Mouse (Mus musculus) kidney, postnatal 25 days (tissue): ENCODE measurements around the gene 9430015G10Rik.

Source experiments
- DNase-seq, 2 experiments: peaks; one replicate each; pipeline ENCODE4 v3.0.0; 2021; ENCODE audit warnings: mixed read lengths in 2 of 2

Gene 9430015G10Rik

DNA sequence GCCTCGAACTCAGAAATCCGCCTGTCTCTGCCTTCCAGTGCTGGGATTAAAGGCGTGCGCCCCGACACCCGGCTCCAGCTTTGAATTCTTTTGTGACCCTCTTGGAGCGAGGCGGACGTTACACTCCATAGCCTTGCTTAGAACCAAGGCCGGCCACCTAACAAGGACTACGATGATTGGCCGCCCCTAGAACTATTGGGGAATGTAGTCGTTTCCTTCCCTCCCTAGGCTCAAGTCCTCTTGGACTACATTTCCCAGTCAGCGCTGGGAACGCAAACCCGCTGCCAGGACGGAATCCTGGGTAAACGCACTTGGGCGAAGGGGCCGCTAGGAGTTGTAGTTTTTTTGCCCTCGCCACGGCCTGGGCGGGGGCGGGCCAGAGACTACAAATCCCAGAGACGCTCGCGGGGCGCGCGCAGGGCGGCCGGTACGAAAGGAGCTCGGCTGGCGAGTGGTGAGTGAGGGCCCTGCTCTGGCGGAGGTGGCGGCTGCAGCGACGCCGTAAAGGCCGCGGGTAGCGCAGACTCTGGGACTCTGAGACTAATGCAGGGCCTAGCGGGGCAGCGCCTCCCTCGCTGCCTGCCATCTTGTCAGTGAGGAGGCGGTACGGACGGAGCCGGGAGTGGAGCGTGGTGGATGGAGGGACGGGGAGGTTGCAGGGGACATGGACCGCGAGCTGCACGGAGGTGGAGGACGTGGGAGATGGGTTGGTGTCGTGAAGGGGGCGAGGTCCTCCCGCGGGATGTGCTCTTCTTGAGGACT is at the start of gene 9430015G10Rik:
9430015G10Rik (plus strand) TSS at position 413 of the 762 bp plus-strand sequence.
- DNase-seq, result peak; percentile 96 to 99

DNA sequence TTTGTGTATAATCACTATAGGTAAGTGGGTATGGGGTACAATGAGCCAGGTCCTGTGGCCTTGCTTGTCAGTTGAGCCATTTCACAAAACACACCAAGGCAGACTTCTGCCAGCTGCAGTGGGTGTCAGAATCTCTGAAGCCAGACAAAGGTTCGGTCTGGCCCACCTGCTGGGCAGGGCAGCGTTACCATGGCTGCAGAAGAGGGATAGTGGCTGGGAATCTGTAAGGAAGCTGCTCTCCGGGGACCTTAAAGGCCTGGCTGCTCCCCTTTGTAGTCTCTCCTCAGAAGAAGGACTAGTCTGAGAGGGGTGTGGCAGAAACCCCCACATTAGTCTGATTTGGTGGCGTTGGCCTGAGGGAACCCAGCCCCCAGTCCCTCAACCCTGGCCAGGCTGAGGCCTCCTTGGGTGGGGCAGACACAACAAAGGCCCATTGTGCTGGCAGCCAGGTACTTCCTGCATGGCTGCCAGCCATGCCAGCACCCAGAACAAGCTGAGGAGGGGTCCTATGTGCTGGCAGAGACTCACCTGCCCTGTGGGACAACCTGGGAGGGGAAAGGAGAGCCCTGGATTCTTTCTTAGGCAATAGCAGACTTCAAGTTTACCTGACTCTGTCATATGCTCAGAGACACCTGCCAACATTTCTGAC is 45.8 kb upstream of the 9430015G10Rik start:
- DNase-seq, result no peak

DNA sequence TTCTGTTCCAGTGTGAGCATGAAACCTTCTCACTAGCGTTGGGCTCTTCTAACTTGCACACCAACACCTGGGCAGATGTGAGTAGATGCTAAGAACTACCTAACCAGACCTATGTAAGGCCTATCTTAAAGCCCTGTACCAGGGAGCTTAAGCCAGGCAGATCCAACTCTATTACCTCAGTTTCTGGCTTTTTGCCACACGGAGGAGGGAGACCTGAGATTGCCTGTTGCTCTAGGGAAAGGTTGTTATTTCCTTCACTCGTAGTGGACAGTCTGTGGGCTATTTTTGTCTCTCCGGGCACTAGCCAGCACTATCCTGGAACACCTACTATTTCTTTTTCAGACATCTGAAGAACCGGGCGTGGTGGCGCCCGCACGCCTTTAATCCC is 45.3 kb upstream of the 9430015G10Rik start:
- peak in 1 of 2 experiments; percentile 62 for DNase-seq

DNA sequence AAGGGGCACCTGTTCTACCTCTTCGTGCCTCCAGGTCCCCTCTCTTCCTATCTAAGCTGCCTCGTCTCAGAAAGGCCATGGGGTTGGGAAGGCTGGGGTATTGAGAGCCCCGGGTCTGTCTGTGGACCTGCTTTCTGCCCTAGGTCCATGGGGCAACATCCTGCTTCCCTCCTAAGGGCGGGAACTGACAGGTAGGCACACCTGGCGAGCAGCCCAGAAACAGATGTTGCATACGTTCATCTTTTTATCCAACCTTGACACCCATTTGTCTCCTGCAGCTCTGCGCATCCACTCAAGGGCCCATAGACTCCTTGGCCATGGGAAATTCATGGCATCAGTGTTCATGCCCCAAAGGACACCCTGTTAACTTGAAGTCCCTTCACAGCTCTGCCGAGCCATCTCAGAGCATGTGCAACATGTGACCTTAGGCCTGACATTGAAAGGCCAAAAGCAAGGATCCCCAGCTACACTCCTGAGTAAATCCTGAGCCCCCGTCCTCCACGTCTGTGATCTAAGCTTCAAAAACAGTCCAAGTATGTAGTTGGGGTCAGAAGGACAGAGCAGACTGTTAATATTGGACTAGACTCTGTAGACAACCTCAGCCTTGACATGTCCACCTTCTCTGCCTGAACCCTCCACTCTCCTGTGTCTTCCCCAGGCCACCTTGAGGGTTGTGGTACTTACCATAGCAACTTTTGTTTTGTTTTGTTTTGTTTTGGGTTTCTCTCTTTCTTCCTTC is 44.5 kb upstream of the 9430015G10Rik start:
- DNase-seq, result peak; percentile 63 to 76

DNA sequence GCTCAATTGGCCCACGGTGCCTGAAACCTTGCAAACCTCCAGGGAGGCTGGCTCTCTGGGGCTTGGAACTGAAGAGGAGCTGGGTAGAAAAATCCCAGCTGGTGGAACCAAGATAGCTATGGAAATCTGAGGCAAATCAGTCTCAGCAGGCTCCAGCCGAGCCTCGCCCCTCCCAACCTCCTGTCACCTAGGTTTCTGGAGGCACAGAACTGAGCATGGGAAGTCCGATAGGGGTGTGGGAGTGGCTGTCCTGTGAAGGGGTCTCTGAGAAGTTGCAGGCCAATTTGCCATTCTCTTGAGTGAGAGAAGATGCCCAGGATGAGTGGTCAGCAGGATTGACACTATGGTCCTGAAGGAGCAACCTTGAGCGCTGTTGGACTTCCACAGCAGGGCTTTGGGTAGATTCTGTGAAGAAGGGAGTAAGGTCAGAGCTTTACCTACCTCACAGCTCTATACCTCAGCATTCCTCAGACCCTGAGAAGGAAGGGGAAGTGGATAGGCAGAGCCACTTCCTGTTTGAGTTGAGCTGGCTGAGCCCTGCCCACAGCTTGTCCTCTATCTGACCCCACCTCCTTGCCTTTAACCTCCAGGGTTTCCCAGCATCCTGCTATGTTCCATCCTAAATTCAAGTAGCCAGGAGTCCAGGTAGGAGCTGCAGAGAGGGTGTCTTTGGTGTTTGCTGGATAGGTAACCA is 42.4 kb upstream of the 9430015G10Rik start:
- DNase-seq, result no peak

DNA sequence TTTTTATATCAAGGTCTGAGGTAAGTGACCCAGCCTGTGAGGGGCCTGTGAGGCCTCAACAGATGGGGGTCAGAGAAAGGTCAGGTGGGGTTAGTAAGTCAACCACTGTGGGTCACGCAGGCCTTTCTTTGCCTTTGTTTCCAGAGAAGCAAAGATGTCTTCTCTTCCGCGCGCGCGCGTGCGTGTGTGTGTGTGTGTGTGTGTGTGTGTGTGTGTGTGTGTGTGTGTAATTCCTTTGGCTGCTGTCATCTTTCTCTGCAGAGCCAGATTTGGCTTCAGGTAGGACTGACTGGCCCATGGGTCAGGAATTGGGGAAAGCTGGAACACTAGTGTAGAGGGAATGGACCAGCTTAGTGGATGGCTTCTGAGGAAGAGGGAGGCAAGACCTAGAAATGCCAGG is 40.1 kb upstream of the 9430015G10Rik start:
- DNase-seq, result no peak

DNA sequence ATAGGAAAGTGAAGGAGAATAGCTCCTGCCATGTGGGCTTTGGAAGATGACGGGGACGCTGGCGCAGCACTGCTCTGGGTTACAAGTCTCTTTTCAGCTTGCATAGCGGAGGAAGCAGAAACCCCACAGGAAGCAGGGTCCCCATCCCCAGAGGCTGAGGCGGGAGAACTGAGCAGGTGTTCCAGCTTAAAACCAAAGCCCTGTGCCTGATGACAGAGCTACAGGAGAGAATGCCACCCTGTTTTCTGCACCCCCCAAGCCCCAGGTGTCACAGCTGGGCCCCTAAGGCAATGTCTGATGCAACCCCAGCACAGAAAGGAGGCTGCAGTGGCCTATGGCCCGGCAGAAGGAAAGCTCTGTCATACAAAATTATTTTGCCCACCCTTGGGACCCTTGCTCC is 39.5 kb upstream of the 9430015G10Rik start:
- DNase-seq, result no peak

DNA sequence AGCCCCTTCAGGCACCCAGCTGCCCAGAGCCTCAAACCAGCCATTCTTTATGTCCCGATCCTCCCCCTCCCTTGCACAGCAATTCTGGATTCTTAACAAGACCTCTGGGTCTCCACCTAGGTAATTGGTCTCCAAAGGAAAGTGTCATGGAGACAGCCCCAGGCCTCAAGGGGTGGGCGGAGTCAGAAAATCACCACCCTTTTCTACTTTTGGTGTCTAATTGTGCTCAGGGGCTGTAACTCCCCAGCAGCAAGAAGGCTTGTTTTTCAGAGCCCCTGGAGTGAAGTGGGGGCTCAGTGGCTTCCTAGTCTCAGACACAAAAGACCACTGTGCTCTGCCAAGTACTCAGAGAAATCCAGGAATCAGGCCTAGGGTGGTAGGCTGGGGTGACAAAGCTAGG is 39.1 kb upstream of the 9430015G10Rik start:
- DNase-seq, result no peak

DNA sequence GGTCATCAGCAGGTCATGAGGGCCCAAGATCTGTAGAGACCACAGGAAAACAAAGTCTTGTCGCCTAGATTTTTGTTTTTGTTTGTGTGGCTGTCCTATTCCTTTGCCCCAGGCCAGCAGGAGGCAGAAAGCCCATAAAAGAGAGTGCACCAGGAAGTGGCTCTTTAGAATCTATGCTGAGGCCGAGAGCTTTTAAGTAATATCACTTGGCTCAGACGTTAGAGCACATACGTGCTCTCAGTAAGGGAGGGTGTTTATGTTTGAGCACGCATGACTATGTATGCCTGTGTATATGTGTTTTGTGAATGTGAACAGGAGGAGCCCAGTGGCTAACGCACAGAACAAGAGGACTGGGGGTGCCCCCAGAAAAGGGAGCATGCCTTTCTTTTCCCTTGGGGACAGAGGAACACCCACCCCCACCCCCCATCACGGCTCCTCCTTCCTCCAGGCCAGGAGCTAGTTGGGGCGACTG is 32.8 kb upstream of the 9430015G10Rik start:
- no peak for DNase-seq

DNA sequence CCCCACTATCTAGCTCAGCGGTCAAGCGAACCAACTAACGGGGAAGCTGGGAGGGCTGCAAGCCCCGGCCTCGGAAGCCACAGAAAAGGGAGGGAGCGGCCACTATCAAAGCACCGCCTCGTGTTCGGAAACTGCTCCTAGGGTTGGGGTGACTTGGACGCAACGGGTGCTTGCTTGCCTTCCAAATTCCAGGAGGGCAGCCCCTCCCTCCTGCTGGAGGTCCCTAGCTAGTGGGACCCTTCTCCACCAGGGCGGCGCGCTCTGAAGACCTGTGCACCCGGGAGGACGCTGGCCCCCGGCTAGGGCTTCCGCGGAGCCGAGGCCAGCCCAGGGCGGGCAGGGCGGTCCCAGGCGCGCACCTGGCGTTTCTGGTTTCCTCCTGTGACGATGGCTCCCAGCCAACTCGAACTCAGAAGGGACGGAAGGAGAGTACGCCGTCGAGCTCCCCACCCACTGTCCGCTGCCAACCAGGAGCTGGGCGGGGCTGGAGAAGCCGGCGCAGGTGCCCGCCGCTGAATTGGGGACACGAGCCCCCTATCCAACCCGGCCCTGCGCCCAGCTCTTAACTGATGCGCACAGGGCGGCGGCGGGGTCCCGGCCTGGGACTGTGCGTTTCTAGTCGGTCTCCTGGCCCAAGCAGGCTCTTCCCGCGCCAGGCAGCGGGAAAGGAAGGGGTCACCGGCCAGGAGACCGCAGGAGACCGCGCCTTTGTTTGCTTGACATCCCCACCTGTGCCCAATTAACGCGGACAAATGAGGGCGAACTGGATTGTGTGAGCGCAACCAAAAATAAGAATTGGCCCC is 32.1 kb upstream of the 9430015G10Rik start:
- DNase-seq, result peak; percentile 88 to 93

DNA sequence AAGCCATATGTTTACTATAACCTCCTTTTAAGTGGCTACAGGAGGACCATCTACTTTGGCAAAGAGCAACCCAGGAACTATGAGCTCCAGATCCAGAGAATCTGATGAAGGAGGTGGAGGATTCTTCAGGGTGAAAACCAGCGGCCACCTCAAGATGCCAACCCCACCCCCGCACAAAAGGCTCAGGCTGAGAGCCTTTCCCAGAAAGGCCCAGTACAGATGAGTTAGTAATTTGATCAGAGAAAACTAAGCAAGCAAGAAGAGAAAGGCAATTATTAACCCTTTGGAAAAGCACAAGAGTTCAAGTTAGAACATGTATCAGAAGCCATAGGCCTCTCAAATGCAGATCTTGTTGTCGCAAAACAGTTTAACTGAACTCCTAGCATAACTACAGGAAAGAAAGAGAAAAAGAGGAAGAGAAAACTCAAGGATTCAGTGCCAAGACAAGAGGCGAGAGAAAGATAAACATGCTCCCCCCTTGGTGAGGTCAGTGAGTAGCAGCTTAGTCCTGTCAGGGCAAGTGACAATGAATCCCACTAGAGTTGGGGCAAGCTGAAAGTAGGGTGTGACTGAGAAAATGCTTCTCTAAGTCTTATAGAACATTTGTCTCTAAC is 27.1 kb upstream of the 9430015G10Rik start:
- DNase-seq, result peak; percentile 48 to 78

DNA sequence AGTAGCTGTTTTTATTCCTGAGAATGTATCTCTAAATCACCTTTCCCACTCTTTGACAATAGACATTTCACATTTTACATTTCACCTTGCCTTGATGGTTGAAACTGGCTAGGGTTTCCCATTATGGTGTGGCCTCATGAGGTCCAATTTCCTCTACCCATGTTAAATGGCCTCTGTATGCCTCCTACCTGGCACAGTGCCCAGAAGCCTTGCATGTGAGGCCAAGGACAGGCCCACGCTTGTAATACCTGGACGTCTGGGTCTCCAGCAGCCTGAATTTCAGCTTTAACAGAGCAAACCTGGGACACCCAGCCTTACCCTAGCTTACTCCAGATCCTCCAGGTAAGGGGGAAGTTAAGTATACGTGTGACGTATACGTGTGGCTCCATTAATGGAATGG is 26.4 kb upstream of the 9430015G10Rik start:
- peak; percentile 96 for DNase-seq

DNA sequence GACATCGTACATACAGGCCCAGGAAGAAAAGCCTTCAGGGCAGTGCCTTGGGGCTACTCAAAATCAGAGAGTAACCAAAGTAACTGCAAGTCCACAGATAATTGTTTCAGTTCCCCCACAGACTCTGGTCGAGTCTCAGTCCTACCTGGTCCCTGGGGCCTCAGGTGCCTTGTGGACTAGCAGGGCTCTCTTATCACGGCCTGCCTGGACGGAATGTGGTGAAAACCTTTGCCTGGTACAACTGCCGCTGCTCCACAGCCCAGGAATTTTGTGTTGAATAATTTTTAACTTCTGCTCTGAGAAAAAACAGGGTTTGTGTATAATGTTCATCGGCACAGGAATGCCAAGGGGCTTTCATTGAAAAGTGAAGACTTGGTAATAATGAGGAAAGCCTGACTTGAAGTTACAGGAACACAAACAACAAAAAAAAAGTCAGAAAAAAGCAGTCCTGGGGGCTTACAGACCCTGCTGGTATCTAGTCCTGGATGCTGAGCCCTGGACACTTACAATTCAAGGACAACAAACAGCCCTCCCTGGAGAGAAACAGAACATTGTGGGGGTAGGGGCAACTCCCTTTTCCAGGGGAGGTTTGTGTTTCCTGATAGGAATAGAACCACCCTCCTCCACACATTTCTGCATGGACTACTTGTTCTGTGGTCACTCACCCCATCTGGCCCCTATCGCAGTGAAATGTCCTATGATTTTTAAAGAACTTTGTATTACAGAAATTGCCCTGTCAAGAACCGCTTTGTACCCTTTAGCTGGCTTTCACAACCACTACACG is 25.5 kb upstream of the 9430015G10Rik start:
- peak; percentile 72 to 85 for DNase-seq

DNA sequence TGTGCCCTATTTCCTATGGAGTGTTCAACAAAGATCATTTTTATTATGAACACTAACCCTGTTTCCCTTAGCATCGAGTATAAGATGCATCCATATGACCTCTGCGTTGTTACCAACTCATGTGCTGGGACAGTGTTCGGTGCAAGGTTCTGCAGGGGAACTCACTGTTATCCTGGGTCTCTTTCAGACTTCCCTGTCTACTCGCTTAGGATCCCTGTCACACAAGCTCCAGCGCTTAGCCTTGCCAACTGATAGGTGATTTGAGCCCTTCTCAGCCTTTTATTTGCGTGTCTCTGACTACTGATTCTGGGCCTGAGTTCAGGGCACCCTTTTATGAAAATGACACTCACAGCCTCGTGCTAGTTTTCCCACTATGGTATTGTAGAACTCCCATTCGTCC is 24.5 kb upstream of the 9430015G10Rik start:
- DNase-seq, result no peak

DNA sequence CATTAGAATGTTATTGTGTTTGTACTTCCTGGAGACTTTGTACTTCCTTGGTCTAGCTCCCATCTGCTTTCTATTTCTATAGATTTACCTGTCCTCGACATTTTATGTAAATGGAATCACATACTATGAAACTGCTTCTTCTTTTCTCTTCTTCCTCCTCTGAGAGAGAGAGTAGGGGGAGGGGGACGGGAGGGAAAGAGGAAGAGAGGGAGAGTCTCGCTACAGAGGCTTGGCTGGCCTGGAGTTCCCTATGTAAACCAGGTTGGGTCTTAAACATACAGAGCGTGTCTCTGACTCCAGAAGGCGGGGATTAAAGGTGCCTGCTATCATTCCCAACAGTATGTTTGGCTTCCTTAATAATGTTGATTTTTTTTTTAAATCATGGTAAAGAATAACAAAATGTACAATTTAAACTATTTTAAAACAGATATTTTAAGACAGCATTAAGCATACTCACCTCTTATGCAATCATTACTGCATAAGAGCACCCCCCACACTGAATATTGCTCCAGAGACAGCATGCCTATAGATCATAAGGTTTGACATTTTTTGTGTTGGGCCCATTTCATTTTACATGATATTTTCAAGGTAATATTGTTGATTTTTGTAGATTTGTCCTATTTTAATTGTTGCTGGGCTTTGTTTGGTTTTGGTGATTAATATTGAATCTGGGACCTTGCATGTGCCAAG is 22.2 kb upstream of the 9430015G10Rik start:
- DNase-seq, result no peak

DNA sequence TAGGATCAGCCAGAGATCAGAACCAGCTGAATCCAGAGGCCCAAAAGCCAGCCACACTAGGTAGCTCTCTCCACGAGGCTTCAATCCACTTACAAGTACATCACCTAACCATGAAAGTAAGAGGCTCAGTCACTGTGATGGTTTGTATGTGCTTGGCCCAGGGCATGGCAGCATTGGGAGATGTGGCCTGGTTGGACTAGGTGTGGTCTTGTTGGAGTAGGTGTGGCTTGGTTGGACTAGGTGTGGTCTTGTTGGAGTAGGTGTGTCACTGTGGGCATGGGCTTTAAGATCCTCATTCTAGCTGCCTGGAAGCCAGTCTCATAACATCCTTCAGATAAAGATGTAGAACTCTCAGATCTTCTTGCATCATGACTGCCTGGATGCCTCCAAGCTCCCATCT is 18.5 kb upstream of the 9430015G10Rik start:
- no peak for DNase-seq

DNA sequence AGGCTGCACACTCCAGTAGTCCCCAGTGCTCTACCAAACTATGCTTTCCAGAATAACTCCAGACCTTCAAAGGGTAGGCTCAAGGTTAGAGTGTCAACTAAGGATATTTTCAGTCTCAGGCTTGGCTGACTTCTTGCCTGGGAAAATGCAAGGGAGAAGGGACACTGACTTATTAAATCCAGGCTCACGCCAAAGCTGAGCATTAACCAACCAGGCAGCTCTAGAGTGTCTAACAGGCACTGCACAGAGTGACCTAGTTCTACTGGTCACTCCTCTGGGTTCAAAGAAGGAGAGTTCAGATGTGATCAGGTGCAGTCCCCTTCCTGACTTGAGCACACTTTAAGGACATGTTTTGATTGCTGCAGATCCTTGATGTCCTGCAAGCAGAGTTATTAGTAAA is 17.0 kb upstream of the 9430015G10Rik start:
- DNase-seq, result peak; percentile 26 to 60

DNA sequence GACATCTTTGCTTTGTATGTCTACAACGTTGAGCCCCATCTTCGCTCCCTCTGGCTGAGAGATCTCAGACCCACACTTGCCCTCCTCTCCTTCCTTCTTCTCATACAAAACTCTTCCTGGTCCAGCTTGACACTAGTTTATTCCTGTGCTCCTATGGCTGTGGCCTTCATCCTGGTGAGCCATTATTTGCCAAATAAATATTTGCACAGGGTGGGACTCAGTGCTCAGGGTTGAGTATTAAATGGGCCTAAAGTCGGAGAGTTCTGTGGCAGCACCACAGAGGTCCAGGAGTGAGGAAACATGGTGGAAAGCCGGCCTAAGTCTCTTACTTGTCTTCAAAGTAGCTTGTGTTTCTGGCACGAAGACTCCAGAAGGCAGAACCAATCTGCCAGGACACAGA is 16.0 kb upstream of the 9430015G10Rik start:
- DNase-seq, result no peak

DNA sequence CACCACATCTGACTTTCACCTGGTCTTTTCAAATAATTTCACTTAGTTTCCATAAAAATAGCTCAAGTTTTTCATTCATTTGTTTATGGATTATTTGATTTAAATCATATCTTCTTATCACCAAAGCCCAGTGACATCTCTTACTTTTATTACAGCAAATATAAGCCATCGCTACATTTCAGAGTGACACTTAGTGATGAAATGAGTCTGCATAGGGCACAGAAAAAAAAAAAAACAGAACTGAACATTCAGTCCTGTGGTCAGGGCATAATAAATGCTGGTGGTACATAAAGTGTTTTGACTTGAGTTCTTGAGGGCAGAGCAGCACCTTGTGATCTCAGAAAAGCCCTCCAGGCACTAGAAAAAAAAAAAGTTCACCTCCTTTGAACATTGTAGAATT is 13.6 kb upstream of the 9430015G10Rik start:
- no peak for DNase-seq

DNA sequence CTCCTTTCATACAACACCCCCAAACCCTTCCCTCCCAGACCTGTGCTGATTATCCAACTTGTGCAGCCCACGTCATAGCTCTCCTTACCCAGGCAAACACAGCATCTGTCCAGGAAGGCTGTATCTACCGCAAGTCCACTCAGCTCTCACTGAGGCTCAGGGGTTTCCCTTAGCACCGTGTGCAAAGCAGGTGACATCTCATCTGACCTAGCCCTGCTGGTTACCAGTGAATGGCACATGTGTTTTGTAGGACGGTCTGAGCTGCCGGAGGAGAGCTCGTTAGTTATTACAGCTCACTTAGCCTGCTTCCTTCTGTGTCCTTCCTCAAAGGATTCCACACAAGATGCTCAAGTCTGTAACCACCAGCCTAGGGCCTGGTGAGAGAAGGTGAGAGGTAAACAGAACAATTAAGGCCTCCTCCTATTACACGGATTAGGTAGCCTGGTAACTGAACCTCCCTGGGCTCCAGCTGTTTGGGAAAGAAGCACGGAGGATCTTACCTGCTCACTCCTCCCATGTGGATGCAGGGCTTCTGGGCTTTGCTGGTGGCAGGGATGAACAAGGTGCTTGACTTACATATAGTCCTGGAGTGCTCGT is 11.9 kb upstream of the 9430015G10Rik start:
- DNase-seq, result no peak
